Mouse (Mus musculus): ENCODE data around the gene Tnrc18.
"Not testable (repeated sequence)": the region's sequence is repeated elsewhere in the genome, so short reads cannot be mapped to it uniquely, and the experiment has no call there.

Gene Tnrc18

DNA sequence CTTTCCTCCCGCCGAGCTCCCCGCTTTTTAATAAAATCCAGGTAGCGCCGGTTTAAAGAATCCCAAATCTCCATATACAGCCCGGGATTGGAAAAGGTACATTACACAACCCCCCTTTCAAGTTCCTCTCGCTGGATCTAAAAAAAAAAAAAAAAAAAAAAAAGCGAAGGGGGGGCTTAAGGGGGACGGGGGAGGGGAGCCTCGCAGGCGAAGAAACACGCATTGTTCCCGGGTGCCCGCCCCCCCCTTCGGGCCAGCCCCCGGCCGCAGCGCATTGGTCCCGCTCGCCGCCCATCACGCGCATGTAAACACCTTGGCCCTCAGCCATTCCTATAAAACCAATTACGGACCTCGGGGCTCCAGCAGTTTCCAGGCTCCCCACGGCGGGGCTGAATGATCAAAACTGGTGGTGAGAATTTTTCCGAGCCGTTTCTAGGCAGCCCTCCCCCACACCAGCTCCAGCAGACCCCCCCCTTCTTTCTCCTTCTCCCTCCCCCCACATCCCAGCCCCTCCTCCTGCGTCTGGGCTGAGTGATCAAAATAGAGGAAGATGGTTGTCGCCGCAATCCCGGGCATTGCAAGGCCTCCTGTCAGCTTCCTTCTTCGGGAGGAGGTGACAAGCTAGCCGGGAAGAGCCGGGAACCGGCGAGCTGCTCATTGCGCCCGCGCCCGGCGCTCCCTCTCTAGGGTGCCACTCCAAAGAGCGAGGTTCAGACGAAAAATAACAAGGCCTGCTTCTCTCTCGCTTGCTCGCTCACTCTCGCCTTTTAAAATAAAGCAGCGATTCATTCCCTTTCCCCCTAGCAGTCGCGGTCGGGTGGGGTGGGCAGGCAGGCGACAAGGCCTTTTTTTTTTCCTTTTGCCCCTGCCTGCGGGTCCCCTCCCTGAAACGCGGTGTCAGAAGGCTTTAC lies at the start of gene Tnrc18:
Gene Tnrc18 (minus strand): TSS at position 139 of the 911 bp plus-strand sequence.
- DNase-seq (ENCODE audit: low spot score): peak; percentile 100

GRCm38 (mm10) chr5:142857763-142858229 lies 40.3 kb upstream of the Tnrc18 start:
- DNase-seq (ENCODE audit: low spot score): no peak

DNA sequence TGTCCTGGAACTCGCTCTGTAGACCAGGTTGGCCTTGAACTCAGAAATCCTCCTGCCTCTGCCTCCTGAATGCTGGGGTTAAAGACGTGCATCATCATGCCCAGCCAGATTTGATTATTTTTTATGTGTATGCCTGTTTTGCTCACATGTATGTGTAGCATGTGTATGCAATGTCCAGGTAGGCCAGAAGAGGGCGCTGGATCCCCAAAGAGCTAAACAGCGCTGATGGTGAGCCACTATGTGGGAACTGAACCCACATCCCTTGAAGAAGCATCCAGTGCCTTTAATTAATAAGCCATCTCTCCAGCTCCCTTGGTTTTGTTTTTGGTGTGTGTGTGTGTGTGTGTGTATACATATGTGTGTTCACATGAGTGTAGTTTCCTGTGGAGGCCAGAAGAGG lies 38.9 kb upstream of the Tnrc18 start:
- DNase-seq (ENCODE audit: low spot score): no peak

- DNase-seq (ENCODE audit: low spot score): no peak
These were observed 37.4 kb upstream of the Tnrc18 start for GRCm38 (mm10) chr5:142854877-142855276.

GRCm38 (mm10) chr5:142853585-142853984 lies 36.1 kb upstream of the Tnrc18 start:
- no peak for DNase-seq (ENCODE audit: low spot score)

- DNase-seq (ENCODE audit: low spot score): no peak
These were observed 34.2 kb upstream of the Tnrc18 start for GRCm38 (mm10) chr5:142851681-142852049.

DNA sequence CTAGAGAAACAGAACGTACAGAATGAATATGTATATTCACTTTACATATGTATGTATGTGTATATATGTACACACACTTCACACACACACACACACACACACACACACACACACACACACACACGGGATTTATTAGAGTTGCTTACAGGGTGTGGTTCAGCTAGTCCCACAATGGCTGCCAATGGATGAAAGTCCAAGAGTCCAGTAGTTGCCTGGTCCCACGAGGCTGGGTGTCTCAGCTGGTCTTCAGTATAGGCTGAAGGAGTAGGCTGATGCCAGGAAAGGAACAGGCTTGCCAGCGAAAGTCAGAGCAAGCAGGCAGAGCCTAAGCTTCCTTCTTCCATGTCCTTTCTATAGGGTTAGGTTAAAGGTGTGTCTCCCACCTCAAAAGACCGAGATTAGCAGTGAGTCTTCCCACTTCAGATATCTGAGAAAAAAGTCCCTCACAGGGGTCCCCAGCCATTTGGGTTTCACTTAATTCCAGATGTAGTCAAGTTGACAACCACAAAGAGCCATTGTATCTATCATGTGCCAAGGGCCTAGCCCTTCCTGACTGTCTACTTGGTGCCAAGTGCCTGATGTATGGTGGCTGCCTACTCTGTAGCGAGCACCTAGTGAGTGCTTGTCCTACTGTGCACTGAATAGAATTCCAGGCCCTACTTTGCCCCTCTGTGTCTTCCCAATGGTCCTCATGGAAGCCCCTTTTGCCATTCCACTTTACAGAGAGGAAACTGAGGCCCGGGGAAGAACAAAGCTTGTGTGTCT lies 33.6 kb upstream of the Tnrc18 start:
- no peak for DNase-seq (ENCODE audit: low spot score)

DNA sequence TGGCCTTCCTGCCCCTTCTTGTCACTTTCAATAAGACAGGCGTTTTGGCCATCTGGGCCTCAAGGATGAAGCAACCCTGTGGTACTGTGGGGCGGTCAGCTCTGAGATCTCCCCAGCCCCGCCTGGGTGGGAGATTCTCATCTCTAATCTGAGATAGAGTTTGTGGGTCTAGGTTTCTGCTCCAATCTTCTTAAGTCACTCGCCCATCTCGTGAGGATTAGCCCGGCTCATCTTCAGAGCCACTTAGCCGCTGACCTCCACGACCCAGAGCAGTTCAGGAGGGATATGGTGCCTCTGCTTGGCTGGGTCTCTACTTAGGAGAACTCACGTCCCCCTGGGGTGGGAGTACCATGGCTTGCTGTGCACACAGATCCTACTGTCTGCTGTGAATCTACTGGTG lies 33.0 kb upstream of the Tnrc18 start:
- no peak for DNase-seq (ENCODE audit: low spot score)

DNA sequence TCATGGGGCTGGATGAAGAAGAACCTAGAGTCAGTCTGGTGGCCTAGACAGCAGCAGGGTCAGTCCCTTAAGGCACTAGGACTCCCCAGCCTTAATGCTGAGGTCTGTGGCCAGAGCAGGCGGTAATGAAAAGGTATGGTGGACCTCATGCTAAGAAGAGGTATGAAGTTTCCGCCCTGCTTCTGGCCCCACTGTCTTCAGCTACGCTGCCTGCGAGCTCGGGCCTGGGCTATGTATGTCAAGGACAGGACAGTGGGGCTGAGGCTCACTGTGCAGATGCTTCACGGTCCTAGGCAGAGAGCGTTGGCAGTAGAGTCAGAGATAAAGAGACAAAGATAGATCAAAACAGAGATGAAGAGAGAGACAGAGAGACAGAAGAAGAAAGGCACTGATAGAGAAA lies 31.4 kb upstream of the Tnrc18 start:
- DNase-seq (ENCODE audit: low spot score): no peak

DNA sequence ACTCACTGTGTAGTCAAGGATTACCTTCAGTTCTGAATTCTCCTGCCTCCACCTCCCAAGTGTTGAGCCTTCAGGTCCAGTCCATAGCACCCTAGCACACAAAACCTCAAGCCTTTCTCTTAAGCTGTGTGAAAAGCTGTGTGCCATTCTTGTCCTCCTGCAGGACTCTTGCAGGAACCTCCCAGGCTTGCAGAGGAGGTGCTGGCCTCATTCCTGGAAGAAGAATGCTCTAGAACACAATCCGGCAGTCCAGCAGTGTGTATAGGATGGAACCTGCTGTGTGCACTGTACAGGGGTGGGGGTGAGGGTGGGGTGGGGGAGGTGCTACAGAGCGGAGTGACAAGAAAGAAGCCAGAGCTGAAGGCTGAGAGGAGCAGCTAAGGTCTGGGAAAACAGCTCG lies 30.7 kb upstream of the Tnrc18 start:
- no peak for DNase-seq (ENCODE audit: low spot score)

- DNase-seq (ENCODE audit: low spot score): no peak
These were observed 27.0 kb upstream of the Tnrc18 start for GRCm38 (mm10) chr5:142844467-142844866.

DNA sequence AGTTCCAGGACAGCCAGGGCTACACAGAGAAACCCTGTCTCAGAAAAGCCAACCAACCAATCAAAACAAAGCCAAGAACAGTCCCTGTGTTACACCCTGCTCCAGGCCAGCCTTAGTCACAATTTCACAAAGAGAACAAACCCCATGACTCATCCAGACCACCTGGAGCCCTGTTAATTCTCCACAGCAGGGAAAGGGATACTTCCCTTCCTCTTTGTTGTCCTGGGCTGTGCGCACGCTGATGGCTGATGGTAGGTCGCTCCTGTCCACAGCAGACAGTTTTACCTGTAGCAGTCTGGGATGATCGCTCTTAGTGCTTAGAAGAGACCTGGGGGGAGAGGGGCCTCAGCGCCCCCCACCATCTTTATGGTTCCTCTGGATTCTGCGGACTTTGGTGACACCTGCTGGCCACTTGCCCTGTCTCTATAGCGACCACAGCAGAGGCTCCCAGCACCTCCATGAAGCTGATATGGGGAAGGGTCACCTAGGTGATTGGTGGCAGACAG lies 24.7 kb upstream of the Tnrc18 start:
- DNase-seq (ENCODE audit: low spot score): no peak

DNA sequence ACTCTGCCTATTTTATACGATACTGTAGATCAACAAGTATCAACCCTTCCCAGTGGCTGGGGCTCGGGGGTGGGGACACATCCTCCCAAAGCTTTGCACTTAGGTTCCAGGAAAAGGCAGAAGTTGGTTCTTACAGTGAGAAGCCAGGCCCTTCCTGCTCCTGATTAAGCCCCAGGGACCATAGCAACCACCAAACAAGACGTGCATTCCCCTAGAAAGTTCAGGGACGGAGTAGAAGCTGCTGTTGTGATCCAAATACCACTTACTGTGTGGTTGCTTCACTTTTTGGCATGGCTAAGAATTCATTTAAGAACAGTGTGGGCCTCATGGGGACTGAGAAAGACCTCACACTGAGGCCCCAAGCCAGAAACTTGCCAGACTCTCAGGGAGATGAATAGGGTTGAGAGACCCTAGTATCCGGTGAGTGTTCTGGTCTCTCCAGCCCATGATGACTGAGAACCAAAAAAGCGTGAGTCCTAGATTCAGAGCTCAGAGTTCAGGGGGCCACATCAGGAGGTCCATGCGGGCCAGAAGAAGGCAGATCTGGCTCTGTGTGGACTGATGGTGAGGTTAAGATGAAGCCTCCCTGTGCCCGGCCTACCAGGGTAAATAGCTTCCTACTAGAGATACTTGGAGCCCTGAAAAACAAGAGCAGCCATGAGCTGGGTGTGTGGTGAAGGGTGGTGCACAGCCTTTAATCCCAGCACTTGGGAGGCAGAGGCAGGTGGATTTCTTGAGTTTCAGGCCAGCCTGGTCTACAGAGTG lies 24.1 kb upstream of the Tnrc18 start:
- DNase-seq (ENCODE audit: low spot score): no peak

GRCm38 (mm10) chr5:142837427-142837826 lies 20.0 kb upstream of the Tnrc18 start:
- not testable (repeated sequence) for DNase-seq (ENCODE audit: low spot score)

GRCm38 (mm10) chr5:142836891-142837290 lies 19.4 kb upstream of the Tnrc18 start:
- no peak for DNase-seq (ENCODE audit: low spot score)

DNA sequence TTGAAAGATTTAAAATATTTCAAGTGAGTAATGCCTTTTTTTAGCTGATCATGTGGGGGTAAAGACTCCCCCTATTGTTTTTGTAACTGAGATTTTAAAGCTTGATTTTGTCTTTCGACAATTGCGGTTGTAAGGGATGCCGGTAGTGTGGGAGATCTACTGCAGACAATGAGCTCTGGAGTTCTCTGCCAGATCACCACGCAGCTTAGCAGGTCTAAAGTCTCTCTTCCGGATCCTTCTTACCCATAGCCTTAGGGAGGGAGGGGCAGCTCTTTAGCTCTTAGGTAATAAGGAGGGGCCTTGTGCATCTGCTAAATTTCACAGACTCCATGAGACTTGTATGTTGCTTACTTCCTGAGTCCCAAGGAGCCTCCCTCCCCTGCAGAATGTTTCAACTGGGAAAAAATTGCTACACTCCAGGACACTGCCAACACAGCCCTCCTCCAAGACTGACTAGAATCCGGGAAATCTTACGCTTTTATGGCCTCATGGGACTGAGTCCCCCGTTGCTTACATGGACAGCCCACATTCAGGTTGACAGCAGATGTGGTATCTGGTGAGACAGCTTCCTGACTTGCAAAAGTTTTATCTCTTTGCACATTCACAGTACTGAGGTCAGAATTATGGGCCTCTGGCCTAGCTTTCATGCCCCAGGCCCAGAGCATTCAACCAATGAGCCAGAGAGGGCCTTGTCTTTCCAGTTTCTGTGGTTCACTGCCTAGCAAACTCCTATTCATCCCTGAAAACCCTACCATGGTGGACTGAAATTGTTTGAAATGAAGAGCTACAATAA lies 16.4 kb upstream of the Tnrc18 start:
- DNase-seq (ENCODE audit: low spot score): no peak

DNA sequence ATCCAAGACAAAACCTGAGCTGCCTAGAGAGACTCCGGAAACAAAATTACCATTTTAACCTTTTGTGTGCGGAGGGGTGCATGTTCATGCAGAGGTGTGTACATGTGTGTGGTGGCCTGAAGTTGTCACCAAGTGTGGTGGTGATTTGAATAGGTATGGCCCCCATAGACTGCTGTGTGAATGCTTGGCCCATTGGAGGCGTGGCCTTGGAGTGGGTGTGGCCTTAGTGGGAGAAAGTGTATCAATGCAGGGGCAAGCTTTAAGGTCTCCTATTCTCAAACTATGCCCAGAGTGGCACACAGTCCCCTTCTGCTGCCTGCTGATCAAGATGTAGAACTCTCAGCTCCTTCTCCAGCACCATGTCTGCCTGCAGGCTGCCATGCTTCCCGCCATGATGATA lies 8.7 kb upstream of the Tnrc18 start:
- no peak for DNase-seq (ENCODE audit: low spot score)

- DNase-seq (ENCODE audit: low spot score): no peak
These were observed 8.2 kb upstream of the Tnrc18 start for GRCm38 (mm10) chr5:142825665-142826064.

GRCm38 (mm10) chr5:142824091-142824490 lies 6.6 kb upstream of the Tnrc18 start:
- no peak for DNase-seq (ENCODE audit: low spot score)

DNA sequence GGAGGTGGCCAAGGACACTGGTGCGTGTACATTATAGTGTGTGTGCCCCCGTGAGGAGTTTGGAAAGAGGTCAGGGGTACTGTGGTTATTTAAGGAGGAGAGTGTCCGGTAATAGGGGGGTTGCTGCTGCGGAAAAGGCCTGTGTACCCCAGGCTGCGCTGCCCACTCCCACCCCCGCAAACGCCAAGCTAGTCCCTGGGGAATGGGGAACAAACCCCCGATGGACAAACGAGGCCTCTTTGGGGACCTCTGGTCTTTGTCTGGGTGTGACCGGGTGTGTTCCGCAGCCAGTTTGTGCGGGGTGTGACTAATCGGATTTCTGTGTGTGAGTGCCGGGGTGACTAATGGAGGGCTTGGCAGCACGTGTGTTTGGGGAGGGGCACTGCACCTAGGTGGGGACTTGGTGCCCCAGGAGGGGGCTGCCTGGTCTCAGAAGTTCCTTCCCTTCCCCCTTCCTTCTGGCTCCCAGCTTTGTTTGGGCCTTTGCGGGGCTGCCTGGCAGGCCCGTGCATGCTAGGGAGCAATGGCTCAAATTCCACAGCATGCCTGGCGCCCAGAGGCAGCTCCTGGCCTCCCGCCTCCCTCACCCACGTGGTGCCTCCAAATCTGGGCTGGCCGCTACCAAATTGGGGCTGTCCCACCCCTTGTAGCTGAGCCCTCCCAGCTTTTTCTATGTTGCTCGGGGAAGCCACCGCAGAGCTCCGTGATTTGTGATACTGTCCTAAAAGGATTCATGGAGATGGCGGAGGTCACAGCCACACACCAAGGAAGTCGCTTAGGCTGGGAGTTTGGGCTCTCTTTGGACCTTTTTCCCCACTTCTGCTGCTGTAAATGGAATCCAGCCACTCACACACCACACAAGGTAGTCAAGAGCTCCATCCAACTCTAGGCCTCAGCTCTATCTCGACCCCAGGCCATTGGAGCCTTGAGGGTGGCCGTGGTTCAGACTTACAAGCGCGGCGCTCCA lies 5.9 kb upstream of the Tnrc18 start:
- DNase-seq (ENCODE audit: low spot score): peak; percentile 84

Data from yolk sac, embryonic 10.5 days (tissue).